Mouse (Mus musculus) heart, embryonic 13.5 days (tissue): Measurements from ENCODE around the gene Med13l. TPM values are rescaled to one million over a fixed set of nuclear protein-coding genes. Genes with fewer than 3 reads are reported as not detected.
A peak's percentile ranks its signal among the peaks of the same experiment; 100 is the strongest.

Source experiments
- ATAC-seq: fragments of 200-750 bp; cut with Nextera tagmentation; 2 replicates; pipeline ENCODE4 v1.8.0; 2017; ENCODE audit warnings: moderate TSS enrichment; ENCODE audit not compliant: insufficient number of reproducible peaks, low FRiP score, low TSS enrichment; ENCODE audit errors: extremely low read depth
- H3K27ac ChIP-seq: fragments of 300-500 bp; sonication (generic); replicated peaks from 2 replicates; pipeline ENCODE4 v1.5.1; 2015; ENCODE audit warnings: moderate library complexity, mild to moderate bottlenecking, inconsistent platforms
- H3K27me3 ChIP-seq: fragments of 300-500 bp; sonication (generic); replicated peaks from 2 replicates; pipeline ENCODE4 v1.6.1; 2015; ENCODE audit warnings: mild to moderate bottlenecking, inconsistent platforms
- H3K36me3 ChIP-seq: fragments of 300-500 bp; sonication (generic); 2 replicates; pipeline ENCODE4 v1.6.1; 2015; ENCODE audit warnings: mild to moderate bottlenecking, inconsistent platforms
- H3K4me1 ChIP-seq: fragments of 300-500 bp; sonication (generic); 2 replicates; pipeline ENCODE4 v1.6.1; 2015; ENCODE audit warnings: inconsistent platforms
- H3K4me2 ChIP-seq: fragments of 300-500 bp; sonication (generic); 2 replicates; pipeline ENCODE4 v1.6.1; 2015; ENCODE audit warnings: inconsistent platforms, mild to moderate bottlenecking, moderate library complexity
- H3K4me3 ChIP-seq: fragments of 300-500 bp; sonication (generic); 2 replicates; pipeline ENCODE4 v1.5.1; 2015; ENCODE audit warnings: moderate library complexity, mild to moderate bottlenecking, inconsistent platforms
- H3K9ac ChIP-seq: fragments of 300-500 bp; sonication (generic); 2 replicates; pipeline ENCODE4 v1.6.1; 2015; ENCODE audit warnings: inconsistent platforms, mild to moderate bottlenecking, moderate library complexity
- H3K9me3 ChIP-seq: fragments of 300-500 bp; sonication (generic); 2 replicates; pipeline ENCODE4 v1.6.1; 2016; ENCODE audit warnings: inconsistent platforms
- WGBS: fragments of 180-500 bp; shearing (Covaris S2); methylation state at CpG from one replicate; pipeline ENCODE4 v1.1.7; 2015; ENCODE audit warnings: mixed read lengths; 5-methylcytosine and 5-hydroxymethylcytosine counted together
- polyA plus RNA-seq: library from polyadenylated mRNA; unstranded; fragments of >200 nt; fragmentation: Nextera tagmentation; extraction: Ambion mirVana; gene quantifications from 2 replicates; pipeline ENCODE4 v1.2.1, GENCODE M21; 2015

The Med13l gene
- polyA plus RNA-seq, 1 experiment from 2014 or later = 6.3 TPM

GRCm38 (mm10) chr5:118614116-118614515, 53.6 kb downstream of the Med13l start:
- no peaks in the 10 kb centered on the region for H3K9me3 ChIP-seq
- H3K4me2 ChIP-seq = no peak overlapping the region
- H3K4me3 ChIP-seq = no peak overlapping the region
- H3K4me1 ChIP-seq = peaks cover 71% of the 10 kb centered on the region
- H3K9ac ChIP-seq = no peak overlapping the region
- no peaks in the 10 kb centered on the region for H3K36me3 ChIP-seq
- no peaks in the 10 kb centered on the region for H3K27me3 ChIP-seq
- no peak for ATAC-seq
- 38% methylated on average over 8 of the region's 8 CpGs for WGBS
- H3K27ac ChIP-seq = peak overlapping the region; percentile 51

GRCm38 (mm10) chr5:118614571-118614981, 54.1 kb downstream of the Med13l start:
- WGBS = 33% methylated on average over 2 of the region's 2 CpGs
- Histone ChIP-seq H3K9me3 (no peaks in the 10 kb centered on the region), H3K27me3 (no peaks in the 10 kb centered on the region), H3K4me2 (no peak overlapping the region), H3K4me3 (no peak overlapping the region), H3K27ac (peak overlapping the region; percentile 51), H3K9ac (no peak overlapping the region), H3K4me1 (peaks cover 76% of the 10 kb centered on the region), H3K36me3 (no peaks in the 10 kb centered on the region)
- no peak for ATAC-seq

GRCm38 (mm10) chr5:118618963-118619610, 58.6 kb downstream of the Med13l start:
- no peak overlapping the region for H3K4me2 ChIP-seq
- WGBS = 62% methylated on average over 12 of the region's 12 CpGs
- no peaks in the 10 kb centered on the region for H3K36me3 ChIP-seq
- H3K4me1 ChIP-seq = peaks cover 78% of the 10 kb centered on the region
- no peaks in the 10 kb centered on the region for H3K9me3 ChIP-seq
- H3K27ac ChIP-seq = no peak overlapping the region
- H3K27me3 ChIP-seq = no peaks in the 10 kb centered on the region
- 0 out of 2 replicates have a peak overlapping the region, but pooled peaks have one; percentile 7 for H3K9ac ChIP-seq
- ATAC-seq = no peak
- H3K4me3 ChIP-seq = no peak overlapping the region

- Histone ChIP-seq H3K4me1 (peaks cover 78% of the 10 kb centered on the region), H3K27ac (no peak overlapping the region), H3K36me3 (no peaks in the 10 kb centered on the region), H3K4me3 (no peak overlapping the region), H3K27me3 (no peaks in the 10 kb centered on the region), H3K9ac (peak overlapping the region; percentile 24; the same call in 1 of the 2 replicates), H3K9me3 (no peaks in the 10 kb centered on the region), H3K4me2 (no peak overlapping the region)
- ATAC-seq = no peak; the same call in 1 of the 2 replicates
- 38% methylated on average over 7 of the region's 7 CpGs for WGBS
Measured at GRCm38 (mm10) chr5:118619801-118620200, 59.3 kb downstream of the Med13l start.

GRCm38 (mm10) chr5:118620330-118620910, 59.9 kb downstream of the Med13l start:
- 87% methylated on average over 7 of the region's 7 CpGs for WGBS
- Histone ChIP-seq H3K36me3 (no peaks in the 10 kb centered on the region), H3K4me3 (no peak overlapping the region), H3K4me1 (peaks cover 75% of the 10 kb centered on the region), H3K9me3 (no peaks in the 10 kb centered on the region), H3K4me2 (no peak overlapping the region), H3K9ac (no peak overlapping the region), H3K27me3 (no peaks in the 10 kb centered on the region), H3K27ac (no peak overlapping the region)
- ATAC-seq = no peak

- H3K27ac ChIP-seq = no peak overlapping the region
- no peaks in the 10 kb centered on the region for H3K27me3 ChIP-seq
- H3K4me1 ChIP-seq = peaks cover 68% of the 10 kb centered on the region
- no peak overlapping the region for H3K4me3 ChIP-seq
- H3K4me2 ChIP-seq = no peak overlapping the region
- no peak for ATAC-seq
- 32% methylated on average over 4 of the region's 4 CpGs for WGBS
- no peak overlapping the region for H3K9ac ChIP-seq
- H3K36me3 ChIP-seq = no peaks in the 10 kb centered on the region
- H3K9me3 ChIP-seq = no peaks in the 10 kb centered on the region
Measured at GRCm38 (mm10) chr5:118621877-118622276, 61.4 kb downstream of the Med13l start.

- H3K36me3 ChIP-seq = no peaks in the 10 kb centered on the region
- H3K4me2 ChIP-seq = no peak overlapping the region
- no peak overlapping the region for H3K4me3 ChIP-seq
- H3K9me3 ChIP-seq = no peaks in the 10 kb centered on the region
- 90% methylated on average over 5 of the region's 5 CpGs for WGBS
- H3K27ac ChIP-seq = no peak overlapping the region
- peaks cover 65% of the 10 kb centered on the region for H3K4me1 ChIP-seq
- no peak for ATAC-seq
- no peak overlapping the region for H3K9ac ChIP-seq
- H3K27me3 ChIP-seq = no peaks in the 10 kb centered on the region
Measured at GRCm38 (mm10) chr5:118622346-118622745, 61.9 kb downstream of the Med13l start.

GRCm38 (mm10) chr5:118623797-118624196, 63.3 kb downstream of the Med13l start:
- Histone ChIP-seq H3K27ac (no peak overlapping the region), H3K9me3 (no peaks in the 10 kb centered on the region), H3K9ac (no peak overlapping the region), H3K27me3 (no peaks in the 10 kb centered on the region), H3K36me3 (no peaks in the 10 kb centered on the region), H3K4me1 (peaks cover 63% of the 10 kb centered on the region), H3K4me2 (no peak overlapping the region), H3K4me3 (no peak overlapping the region)
- no peak for ATAC-seq
- WGBS = 54% methylated on average over 5 of the region's 5 CpGs

- 82% methylated on average over 5 of the region's 5 CpGs for WGBS
- no peaks in the 10 kb centered on the region for H3K9me3 ChIP-seq
- no peak overlapping the region for H3K4me3 ChIP-seq
- no peak overlapping the region for H3K27ac ChIP-seq
- no peak overlapping the region for H3K9ac ChIP-seq
- H3K27me3 ChIP-seq = no peaks in the 10 kb centered on the region
- no peaks in the 10 kb centered on the region for H3K36me3 ChIP-seq
- H3K4me1 ChIP-seq = peaks cover 56% of the 10 kb centered on the region
- H3K4me2 ChIP-seq = no peak overlapping the region
- no peak for ATAC-seq
Measured at GRCm38 (mm10) chr5:118627630-118628029, 67.2 kb downstream of the Med13l start.

- Histone ChIP-seq H3K4me1 (peaks cover 60% of the 10 kb centered on the region), H3K36me3 (no peaks in the 10 kb centered on the region), H3K27me3 (no peaks in the 10 kb centered on the region), H3K4me3 (no peak overlapping the region), H3K4me2 (no peak overlapping the region), H3K27ac (no peak overlapping the region), H3K9ac (no peak overlapping the region), H3K9me3 (no peaks in the 10 kb centered on the region)
- no peak for ATAC-seq
- 94% methylated on average over 4 of the region's 4 CpGs for WGBS
Measured at GRCm38 (mm10) chr5:118628211-118628610, 67.7 kb downstream of the Med13l start.

GRCm38 (mm10) chr5:118632346-118632745, 71.9 kb downstream of the Med13l start:
- H3K27ac ChIP-seq = no peak overlapping the region
- H3K4me3 ChIP-seq = no peak overlapping the region
- no peak overlapping the region for H3K9ac ChIP-seq
- H3K4me2 ChIP-seq = no peak overlapping the region
- H3K9me3 ChIP-seq = no peaks in the 10 kb centered on the region
- WGBS = 53% methylated on average over 8 of the region's 8 CpGs
- H3K4me1 ChIP-seq = peaks cover 64% of the 10 kb centered on the region
- H3K27me3 ChIP-seq = no peaks in the 10 kb centered on the region
- H3K36me3 ChIP-seq = no peaks in the 10 kb centered on the region
- no peak for ATAC-seq

GRCm38 (mm10) chr5:118633106-118633505, 72.6 kb downstream of the Med13l start:
- 64% methylated on average over 8 of the region's 8 CpGs for WGBS
- H3K27ac ChIP-seq = no peak overlapping the region
- ATAC-seq = no peak
- no peaks in the 10 kb centered on the region for H3K36me3 ChIP-seq
- no peaks in the 10 kb centered on the region for H3K27me3 ChIP-seq
- H3K4me3 ChIP-seq = no peak overlapping the region
- H3K9ac ChIP-seq = no peak overlapping the region
- peaks cover 64% of the 10 kb centered on the region for H3K4me1 ChIP-seq
- no peaks in the 10 kb centered on the region for H3K9me3 ChIP-seq
- H3K4me2 ChIP-seq = no peak overlapping the region
